Mouse (Mus musculus): ENCODE data around the gene Rasgrp2. TPM values are rescaled to one million over a fixed set of nuclear protein-coding genes. Genes with fewer than 3 reads are reported as not detected.

Rasgrp2 gene
- total and polyA plus RNA-seq, 3 experiments = 176 to 233 TPM; not detected in 1

DNA sequence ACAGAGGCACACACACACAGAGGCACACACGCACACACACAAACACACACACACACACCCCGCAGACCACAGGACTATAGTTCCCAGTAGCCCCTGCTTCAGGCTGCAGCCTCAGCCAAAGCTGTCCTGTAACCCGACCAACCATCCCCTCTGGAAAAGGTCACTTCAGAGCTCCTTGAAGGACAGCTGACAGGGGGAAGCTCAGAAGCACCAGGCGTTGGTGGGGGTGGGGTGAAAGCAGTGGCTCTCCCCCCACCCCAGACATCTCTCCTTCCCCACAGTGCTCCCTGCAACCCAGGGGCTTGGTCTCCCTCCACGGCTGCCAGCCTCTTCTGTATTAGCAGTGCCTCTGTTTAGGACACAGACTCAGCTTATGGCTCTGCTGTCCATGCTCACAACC is 15.7 kb upstream of the Rasgrp2 start:
- Histone ChIP-seq H3K9me3 (replicated peaks; ENCODE audit: insufficient read depth, low read length) (no peaks in the 10 kb centered on the region), H3K4me3 (ENCODE audit: control insufficient read depth in 1 of 2, insufficient read depth in 1 of 2, low read depth in 2 of 2, low read length in 2 of 2) (no peak overlapping the region), H3K27ac (ENCODE audit: control insufficient read depth, low read depth, low read length) (no peak overlapping the region), H3K79me2 (ENCODE audit: control insufficient read depth, insufficient read depth, low read length, poor library complexity) (no peaks in the 10 kb centered on the region), H3K9ac (ENCODE audit: control insufficient read depth, low read depth, low read length, poor library complexity, severe bottlenecking) (no peak overlapping the region), H3K4me1 (ENCODE audit: control insufficient read depth in 1 of 2, insufficient read depth in 2 of 2, low read length in 2 of 2) (no peaks in the 10 kb centered on the region), H3K27me3 (ENCODE audit: control insufficient read depth in 1 of 2, insufficient read depth in 2 of 2, low read length in 2 of 2) (no peaks in the 10 kb centered on the region), H3K36me3 (ENCODE audit: control insufficient read depth in 1 of 2, insufficient read depth in 2 of 2, low read length in 2 of 2) (no peaks in the 10 kb centered on the region)
- DNase-seq (ENCODE audit: low read depth, low spot score) = no peak
- TF ChIP-seq USF1 (IDR thresholded peaks at IDR 0.05; ENCODE audit: low read depth, low read length) (no peak), CTCF (IDR thresholded peaks at IDR 0.05 in 2 of 3, conservative IDR thresholded peaks at IDR 0.05 in 1 of 3; ENCODE audit: control insufficient read depth in 1 of 3, insufficient read depth in 1 of 3, low read depth in 2 of 3, low read length in 3 of 3, poor library complexity in 1 of 3, severe bottlenecking in 1 of 3) (no peak)

DNA sequence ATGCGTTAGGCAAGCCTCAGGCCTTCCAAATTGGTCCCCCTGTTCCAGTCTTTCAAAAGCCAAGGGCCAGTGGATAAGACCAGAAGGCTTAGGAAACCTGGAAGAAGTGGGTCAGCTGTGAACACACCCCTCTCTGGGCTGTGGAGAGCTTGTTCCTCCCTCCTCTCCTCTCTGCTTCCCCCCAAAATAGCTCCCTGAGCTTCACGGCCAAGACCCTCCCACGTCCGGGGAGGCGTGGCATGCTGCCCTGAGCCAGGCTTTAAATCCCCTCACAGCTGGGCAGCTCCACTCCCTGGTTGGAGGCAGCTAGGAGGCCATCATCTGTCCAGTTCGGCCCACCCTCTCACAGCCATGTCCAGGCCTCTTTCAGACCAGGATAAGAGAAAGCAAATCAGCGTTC is 15.0 kb upstream of the Rasgrp2 start, which contains the start of gene Pygm:
Gene Pygm (plus strand): TSS at position 272 of the 400 bp plus-strand sequence.
- Histone ChIP-seq H3K79me2 (ENCODE audit: control insufficient read depth, insufficient read depth, low read length, poor library complexity) (no peaks in the 10 kb centered on the region), H3K4me1 (ENCODE audit: control insufficient read depth in 1 of 2, insufficient read depth in 2 of 2, low read length in 2 of 2) (no peaks in the 10 kb centered on the region), H3K9me3 (replicated peaks; ENCODE audit: insufficient read depth, low read length) (no peaks in the 10 kb centered on the region), H3K27ac (ENCODE audit: control insufficient read depth, low read depth, low read length) (no peak within 1 kb of the TSS), H3K9ac (ENCODE audit: control insufficient read depth, low read depth, low read length, poor library complexity, severe bottlenecking) (no peak within 1 kb of the TSS), H3K27me3 (ENCODE audit: control insufficient read depth in 1 of 2, insufficient read depth in 2 of 2, low read length in 2 of 2) (no peaks in the 10 kb centered on the region), H3K36me3 (ENCODE audit: control insufficient read depth in 1 of 2, insufficient read depth in 2 of 2, low read length in 2 of 2) (no peaks in the 10 kb centered on the region), H3K4me3 (ENCODE audit: control insufficient read depth in 1 of 2, insufficient read depth in 1 of 2, low read depth in 2 of 2, low read length in 2 of 2) (no peak within 1 kb of the TSS)
- DNase-seq (ENCODE audit: low read depth, low spot score) = no peak
- TF ChIP-seq E2F4 (IDR thresholded peaks at IDR 0.05; ENCODE audit: borderline replicate concordance, low read depth, low read length) = no peak
- TF ChIP-seq KAT2A (conservative IDR thresholded peaks at IDR 0.05; ENCODE audit: low read depth, low read length) = no peak

DNA sequence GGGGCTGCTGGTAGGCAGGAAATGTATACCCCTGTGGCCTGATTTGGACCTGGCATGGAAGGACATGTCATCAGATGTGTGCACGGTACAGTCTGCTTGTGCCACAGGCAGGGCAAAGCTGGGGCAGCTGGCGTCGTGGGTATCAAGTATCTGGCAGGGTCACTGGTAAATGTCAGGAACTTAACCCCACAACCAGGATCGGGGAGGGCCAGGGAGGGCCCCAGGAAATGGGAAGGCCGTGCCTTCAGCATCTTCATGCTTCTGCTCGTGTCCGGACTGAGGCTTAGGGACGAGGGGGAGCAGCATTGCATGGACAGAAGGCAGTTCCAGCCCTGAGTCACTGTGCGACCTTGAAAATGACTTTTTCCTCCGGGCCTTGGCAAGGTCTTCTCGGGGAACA is 14.2 kb upstream of the Rasgrp2 start:
- no peak for TF ChIP-seq NELFE (IDR thresholded peaks at IDR 0.05; ENCODE audit: low read depth, low read length)
- TF ChIP-seq MAZ (IDR thresholded peaks at IDR 0.05; ENCODE audit: low read depth, low read length) = no peak
- no peak for TF ChIP-seq ELF1 (IDR thresholded peaks at IDR 0.05; ENCODE audit: low read depth, low read length)
- no peak for TF ChIP-seq CHD2 (IDR thresholded peaks at IDR 0.05; ENCODE audit: low read length)
- no peak for TF ChIP-seq RCOR1 (IDR thresholded peaks at IDR 0.05; ENCODE audit: low read depth, low read length)
- TF ChIP-seq GABPA (IDR thresholded peaks at IDR 0.05; ENCODE audit: low read depth, low read length) = no peak
- no peak for TF ChIP-seq BHLHE40 (IDR thresholded peaks at IDR 0.05; ENCODE audit: borderline replicate concordance, low read depth, low read length)
- no peak for TF ChIP-seq CTCF (IDR thresholded peaks at IDR 0.05 in 2 of 3, conservative IDR thresholded peaks at IDR 0.05 in 1 of 3; ENCODE audit: control insufficient read depth in 1 of 3, insufficient read depth in 1 of 3, low read depth in 2 of 3, low read length in 3 of 3, poor library complexity in 1 of 3, severe bottlenecking in 1 of 3)
- TF ChIP-seq ZKSCAN1 (IDR thresholded peaks at IDR 0.05; ENCODE audit: low read depth, low read length) = no peak
- TF ChIP-seq TAL1 (IDR thresholded peaks at IDR 0.05; ENCODE audit: low read length) = no peak
- no peak for TF ChIP-seq ZMIZ1 (IDR thresholded peaks at IDR 0.05; ENCODE audit: low read depth, low read length)
- no peak for TF ChIP-seq MYC (IDR thresholded peaks at IDR 0.05; ENCODE audit: low read depth, low read length)
- no peak for TF ChIP-seq HCFC1 (IDR thresholded peaks at IDR 0.05; ENCODE audit: low read depth, low read length)
- TF ChIP-seq NRF1 (IDR thresholded peaks at IDR 0.05; ENCODE audit: insufficient read depth, low read depth, low read length, poor library complexity, severe bottlenecking) = no peak
- no peak for TF ChIP-seq SIN3A (IDR thresholded peaks at IDR 0.05; ENCODE audit: low read length)
- no peak overlapping the region for H3K4me3 ChIP-seq (ENCODE audit: control insufficient read depth in 1 of 2, insufficient read depth in 1 of 2, low read depth in 2 of 2, low read length in 2 of 2)
- no peak for DNase-seq (ENCODE audit: low read depth, low spot score)
- H3K4me1 ChIP-seq (ENCODE audit: control insufficient read depth in 1 of 2, insufficient read depth in 2 of 2, low read length in 2 of 2) = no peaks in the 10 kb centered on the region
- H3K79me2 ChIP-seq (ENCODE audit: control insufficient read depth, insufficient read depth, low read length, poor library complexity) = no peaks in the 10 kb centered on the region
- H3K27me3 ChIP-seq (ENCODE audit: control insufficient read depth in 1 of 2, insufficient read depth in 2 of 2, low read length in 2 of 2) = no peaks in the 10 kb centered on the region
- no peak overlapping the region for H3K27ac ChIP-seq (ENCODE audit: control insufficient read depth, low read depth, low read length)
- H3K9ac ChIP-seq (ENCODE audit: control insufficient read depth, low read depth, low read length, poor library complexity, severe bottlenecking) = no peak overlapping the region
- no peaks in the 10 kb centered on the region for H3K36me3 ChIP-seq (ENCODE audit: control insufficient read depth in 1 of 2, insufficient read depth in 2 of 2, low read length in 2 of 2)
- H3K9me3 ChIP-seq (replicated peaks; ENCODE audit: insufficient read depth, low read length) = no peaks in the 10 kb centered on the region
